Mouse (Mus musculus) thymus, postnatal 0 days (tissue): Measurements from ENCODE around the gene Cdh12. TPM values are rescaled to one million over a fixed set of nuclear protein-coding genes. Genes with fewer than 3 reads are reported as not detected.

ENCODE experiments used
- DNase-seq: peaks from one replicate; pipeline ENCODE4 v3.0.0-alpha.2; 2015; ENCODE audit warnings: low spot score
- polyA plus RNA-seq: library from polyadenylated mRNA; unstranded; fragments of >200 nt; fragmentation: Nextera tagmentation; extraction: Ambion mirVana; gene quantifications from 2 replicates; pipeline ENCODE4 v1.2.1, GENCODE M21; 2015

Gene Cdh12
- polyA plus RNA-seq, 1 experiment from 2014 or later = not detected

DNA sequence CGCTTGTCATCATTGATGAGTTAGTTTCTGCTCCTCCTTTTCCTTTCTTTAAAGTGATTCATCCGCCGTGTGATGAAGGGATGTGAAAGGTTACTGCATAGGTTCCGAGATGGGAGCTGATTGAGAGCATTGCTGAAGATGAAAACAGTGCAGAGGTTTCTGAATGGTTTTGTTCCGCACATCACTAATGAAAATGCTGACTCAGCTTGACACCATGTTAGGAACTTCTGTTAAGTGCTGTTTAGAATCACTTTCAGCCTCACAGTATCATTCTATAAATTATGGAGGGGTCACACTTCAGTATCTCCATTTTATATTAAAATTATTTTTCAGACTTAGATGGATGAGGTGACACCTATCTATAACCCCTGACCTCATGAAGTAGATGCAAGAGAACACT lies 247.2 kb downstream of the Cdh12 start:
- DNase-seq = no peak

DNA sequence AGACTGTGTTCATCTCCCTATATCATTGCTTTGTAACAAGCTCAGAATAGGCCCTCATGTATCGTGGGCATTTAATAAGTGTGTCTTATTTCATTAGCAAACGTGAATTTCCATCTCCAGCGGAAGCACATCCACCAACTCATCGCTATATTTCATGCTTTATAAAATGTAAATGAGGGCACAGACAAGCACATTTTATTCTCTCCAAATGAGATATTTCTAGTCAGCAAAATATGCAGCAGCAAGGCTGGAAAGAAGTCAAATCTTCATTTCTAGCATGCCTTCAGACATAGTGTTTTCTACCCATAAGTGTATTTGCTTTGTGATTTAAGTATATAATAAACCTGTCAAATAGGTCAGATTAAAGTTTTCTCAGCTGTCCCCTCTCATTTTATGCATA lies 262.8 kb downstream of the Cdh12 start:
- no peak for DNase-seq

DNA sequence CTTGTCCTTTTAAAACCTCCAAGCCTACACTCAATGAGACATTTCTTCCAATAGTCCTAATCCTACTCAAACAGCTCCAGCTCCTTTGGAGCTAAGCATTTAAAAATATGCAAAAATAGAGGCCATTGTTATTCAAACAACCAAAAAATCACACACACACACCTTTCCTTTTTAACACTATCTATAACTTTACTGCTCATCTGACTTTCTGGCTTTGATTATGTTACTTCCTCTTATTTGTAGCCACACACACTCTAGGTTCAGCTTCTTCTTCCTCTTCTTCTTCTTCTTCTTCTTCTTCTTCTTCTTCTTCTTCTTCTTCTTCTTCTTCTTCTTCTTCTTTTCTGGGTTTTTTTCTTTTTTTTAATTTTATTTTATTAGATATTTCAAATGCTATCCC lies 323.2 kb downstream of the Cdh12 start:
- no peak for DNase-seq

DNA sequence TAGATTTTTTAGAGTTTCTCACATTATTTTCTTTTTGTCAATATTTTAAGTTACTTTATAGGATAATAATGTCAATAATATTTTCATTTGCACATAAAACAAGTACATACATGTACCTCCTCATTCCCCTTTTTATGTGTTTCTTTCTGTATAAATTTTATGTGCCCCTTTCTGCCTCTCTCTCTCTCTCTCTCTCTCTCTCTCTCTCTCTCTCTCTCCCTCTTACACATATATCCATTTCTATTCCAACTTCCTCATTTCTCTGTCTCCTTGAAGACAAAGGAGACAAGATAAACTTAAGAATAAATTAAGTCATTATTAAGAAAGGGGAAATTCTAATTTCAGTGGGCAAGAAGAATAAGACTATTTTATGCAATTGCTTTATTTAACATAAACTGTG lies 324.4 kb downstream of the Cdh12 start:
- DNase-seq = no peak

DNA sequence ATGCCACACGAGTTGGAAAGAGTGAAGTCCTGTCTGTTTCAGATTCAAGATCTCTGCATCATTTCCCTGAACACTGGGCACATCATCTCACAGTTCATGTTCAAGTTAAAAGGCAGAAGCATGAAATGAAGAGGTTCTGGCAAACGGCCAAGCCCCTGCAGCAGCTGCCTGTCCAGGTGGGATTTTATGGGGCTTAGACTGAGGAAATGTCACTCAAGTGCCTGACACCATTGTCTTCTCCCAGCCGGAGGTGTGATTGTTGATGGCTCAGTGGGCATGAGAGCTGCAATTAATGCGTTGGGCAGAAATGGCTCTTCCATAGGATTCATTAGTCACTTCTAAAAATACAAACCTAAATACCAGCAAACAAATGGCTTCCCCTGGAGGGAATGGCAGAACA lies 347.9 kb downstream of the Cdh12 start:
- no peak for DNase-seq

DNA sequence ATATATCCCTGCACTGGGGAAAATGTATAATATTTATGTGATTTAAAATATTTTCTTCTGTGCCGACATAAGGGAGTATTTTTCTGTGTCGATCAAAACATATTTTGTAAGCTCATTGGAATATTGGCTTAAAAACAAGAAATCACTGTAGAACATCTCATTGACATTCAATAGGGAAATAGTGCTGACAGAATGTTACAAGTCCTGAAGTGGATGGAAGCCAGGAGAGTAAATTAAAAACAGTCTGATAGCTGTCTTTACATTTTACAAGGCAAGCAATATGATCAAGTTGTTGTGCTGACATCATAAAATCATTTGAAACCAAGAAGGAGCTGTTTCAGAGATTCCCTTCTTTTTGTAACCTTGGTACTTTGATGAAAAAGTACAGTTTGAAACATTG lies 349.5 kb downstream of the Cdh12 start:
- DNase-seq = no peak

DNA sequence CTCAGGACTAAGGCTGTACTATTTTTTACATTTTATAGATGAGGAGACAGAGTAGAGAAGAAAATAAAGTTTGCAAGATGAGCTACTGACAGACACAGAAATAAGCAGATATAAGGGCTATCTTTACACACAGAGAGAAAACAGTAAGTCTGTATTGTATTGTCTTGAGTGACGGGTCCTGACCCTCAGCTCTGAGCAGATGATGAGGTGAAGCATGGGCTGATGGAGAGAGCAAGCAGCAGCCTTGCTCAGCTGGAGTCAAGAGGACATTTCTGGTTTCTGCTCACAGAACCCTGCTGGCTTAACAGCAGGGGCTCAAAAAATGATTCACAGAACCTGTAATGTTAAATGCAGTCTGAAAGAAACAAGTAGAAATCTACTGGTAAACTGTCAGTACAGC lies 386.8 kb downstream of the Cdh12 start:
- DNase-seq = no peak

DNA sequence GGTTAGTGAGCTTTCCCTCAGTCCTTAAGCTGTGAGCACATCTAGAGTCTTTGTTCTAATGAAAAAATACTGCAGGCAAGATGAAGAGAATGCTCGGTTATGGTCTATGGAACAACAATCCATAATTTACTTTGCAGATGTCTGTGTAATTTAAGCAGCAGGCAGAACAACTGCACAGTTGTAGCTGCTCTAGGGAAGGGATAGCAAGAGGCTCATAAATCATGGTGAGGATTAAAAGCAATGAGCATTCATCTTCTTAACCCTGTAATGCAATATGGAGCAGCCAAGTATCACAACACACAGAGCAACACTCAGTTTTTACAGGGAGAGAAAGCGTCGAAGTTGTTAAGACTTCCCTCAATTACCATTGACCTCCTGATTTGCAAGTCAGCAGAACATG lies 387.9 kb downstream of the Cdh12 start:
- no peak for DNase-seq

DNA sequence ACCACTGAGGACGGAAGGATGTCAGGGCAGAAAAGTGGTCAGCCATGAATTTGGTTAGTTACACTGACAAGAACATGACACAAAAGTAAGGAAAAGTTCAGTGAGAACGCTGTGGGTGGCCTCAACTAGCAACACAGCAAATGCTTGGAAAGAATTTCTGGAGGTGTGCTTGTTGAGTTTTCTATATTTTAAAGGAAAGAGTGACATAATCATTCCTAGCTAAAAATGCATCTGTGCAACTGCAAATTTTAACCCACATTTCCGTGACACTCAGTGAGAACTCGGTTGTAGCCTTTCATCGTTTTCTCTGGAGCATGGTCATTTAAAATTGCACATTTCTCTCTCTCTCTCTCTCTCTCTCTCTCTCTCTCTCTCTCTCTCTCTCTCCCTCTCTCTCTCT lies 392.4 kb downstream of the Cdh12 start:
- DNase-seq = no peak

DNA sequence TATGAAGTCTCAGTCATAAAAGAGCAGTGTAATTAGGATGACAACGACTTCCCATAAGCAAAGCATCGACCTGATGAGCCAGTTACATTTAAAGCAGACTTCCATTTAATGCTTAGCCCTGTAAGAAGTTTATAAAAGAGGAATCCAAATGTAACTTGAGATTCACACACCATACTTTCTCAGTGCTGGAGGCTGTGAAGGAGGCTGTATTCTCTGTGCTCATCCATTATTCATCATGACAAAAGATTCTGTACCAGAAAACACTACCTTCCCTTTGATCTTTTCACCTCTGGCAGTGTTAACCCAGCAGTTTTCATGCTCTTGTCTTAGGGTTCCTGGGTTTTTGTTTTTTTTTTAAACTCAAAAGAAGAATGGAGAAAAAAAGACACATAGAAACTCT lies 414.0 kb downstream of the Cdh12 start:
- no peak for DNase-seq

DNA sequence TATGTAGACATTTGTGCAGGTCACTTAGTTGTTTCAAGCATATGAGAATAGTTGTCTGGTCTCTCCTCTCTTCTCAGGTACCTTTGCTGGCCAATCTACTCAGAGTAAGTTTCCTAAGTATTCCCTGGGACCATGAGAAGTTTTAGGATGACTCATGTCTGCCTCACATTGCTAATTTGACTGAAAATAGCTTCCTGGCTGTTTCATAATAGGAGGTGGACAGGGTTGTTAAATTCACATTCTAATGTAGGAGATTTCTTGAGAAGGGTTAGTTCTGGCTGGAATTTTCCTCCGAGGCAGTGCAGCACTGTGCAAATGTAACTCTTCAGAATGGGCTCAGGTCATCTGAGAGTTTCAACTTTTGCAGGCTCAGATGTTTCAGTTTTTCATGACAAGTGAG lies 423.5 kb downstream of the Cdh12 start:
- no peak for DNase-seq

DNA sequence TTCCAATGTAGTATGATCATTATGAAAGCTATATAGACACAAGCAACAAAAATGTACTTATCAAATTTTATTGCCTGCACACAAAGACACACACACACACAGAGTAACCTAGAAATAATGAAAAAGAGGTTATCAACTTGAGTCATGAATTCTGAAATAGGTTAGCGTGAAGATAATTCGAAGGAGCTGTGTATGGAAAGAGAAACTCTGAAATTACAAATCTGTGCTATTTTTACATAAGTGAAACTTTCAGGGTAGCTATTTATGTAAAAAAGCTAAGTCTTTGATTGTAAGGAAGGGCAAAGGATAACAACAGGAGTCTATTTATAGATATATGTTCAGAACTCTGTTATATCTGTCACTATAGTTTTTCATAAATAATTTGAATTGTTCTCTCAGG lies 427.9 kb downstream of the Cdh12 start:
- DNase-seq = no peak

DNA sequence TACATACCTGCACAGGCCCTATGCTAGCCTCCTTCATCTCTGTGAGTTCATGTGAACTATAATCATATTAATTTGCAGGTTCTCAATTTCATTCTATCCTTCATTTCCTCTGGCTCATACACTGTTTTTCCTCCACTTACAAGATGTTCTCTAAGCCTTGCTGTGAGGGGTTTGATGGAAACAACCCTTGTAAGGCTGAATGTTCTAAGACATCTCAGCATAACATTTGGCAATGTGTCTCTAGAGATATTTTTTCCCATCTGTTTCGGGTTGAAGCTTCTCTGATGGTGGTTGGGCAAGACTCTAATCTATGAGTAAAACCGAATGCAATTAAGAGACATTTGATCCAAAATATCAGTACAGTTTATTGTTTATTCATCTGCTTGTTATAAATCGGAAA lies 444.4 kb downstream of the Cdh12 start:
- no peak for DNase-seq

DNA sequence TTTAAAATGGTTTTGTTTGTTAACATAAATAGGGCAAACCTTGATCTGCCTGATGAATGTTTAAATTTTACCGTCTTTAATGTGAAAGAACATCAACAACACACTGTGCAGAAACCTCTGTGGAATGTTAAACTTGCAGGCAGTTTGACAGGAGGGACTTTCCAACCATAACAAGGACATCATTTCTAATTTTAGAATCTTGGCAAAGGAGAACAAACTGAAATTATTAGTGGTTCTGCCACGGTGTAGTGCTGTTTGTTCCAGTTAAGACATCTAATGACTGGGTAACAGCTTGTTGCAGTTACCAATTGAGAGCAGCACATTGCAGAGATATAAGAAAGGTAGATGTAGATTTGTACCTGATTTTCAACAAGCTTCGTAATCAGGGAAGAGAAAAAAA lies 453.5 kb downstream of the Cdh12 start:
- no peak for DNase-seq

DNA sequence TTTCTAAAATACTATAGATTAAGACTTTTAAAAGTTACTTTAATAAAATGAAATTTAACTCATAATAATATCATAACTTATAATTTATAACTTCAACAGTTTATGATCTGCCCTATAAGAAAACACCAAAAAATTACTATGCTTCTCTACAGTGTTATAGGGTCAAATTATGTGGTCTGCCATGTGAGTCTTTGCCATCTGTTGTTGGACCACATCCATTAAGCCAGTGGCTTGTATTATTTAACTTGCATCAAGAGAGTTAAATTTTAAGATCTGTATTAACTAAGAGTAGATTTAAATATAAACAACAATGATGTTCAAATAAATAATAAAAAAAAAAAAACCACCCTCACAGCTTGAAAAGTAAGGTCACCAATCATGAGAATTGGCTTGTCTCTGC lies 479.2 kb downstream of the Cdh12 start:
- no peak for DNase-seq

DNA sequence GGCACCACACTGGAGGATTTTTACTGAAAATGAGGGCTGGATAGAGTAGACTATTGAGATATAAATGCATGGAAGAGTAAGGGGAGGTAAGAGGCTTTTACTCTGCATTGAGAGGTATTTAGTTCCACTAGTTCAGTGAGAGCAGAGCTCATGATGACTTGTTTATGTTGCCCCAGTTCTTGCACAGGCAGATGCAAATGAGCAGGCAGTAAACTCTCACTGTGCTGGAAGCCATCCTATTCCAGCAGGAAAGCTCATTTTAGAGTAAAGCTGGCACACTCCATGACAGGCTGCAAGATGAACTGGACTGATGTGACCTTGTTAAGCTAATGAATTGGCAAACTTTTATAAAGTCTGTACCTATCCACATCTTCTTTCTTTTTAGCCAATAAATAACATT lies 494.9 kb downstream of the Cdh12 start:
- no peak for DNase-seq

DNA sequence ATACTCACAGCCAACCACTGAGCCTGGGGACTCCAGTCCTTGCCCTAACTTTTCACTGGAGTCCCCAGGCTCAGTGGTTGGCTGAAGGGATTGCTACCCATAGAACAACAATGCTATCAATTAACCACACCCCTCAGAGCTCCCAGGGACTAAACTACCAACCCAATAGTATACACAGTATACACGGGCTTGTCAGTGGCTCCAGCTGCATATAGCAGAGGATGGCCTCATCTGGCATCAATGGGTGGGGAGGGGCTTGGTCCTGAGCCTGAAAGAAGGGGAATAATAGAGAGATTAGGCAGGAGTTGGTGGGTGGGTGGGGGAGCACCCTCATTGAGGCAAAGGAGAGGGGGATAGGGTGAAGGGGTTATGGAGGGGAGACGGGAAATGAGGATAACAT lies 518.4 kb downstream of the Cdh12 start:
- DNase-seq = no peak

DNA sequence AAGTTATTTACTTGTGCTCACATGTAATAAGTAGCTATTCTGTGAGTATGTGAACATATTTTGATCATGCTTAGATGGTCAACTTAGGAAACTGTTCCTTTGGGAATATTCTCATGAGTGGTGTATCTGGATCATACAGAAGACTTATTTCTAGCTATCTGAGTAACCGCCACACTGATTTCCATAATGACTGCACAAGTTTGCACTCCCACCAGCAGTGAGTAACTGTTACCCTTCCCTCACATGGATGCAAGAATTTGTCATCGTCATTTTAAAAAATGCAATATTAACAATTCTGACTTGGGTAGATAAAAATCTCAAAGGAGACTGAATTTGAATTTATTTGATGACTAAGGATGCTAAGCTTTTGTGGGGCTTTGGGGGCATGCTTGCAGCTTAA lies 522.0 kb downstream of the Cdh12 start:
- DNase-seq = no peak

DNA sequence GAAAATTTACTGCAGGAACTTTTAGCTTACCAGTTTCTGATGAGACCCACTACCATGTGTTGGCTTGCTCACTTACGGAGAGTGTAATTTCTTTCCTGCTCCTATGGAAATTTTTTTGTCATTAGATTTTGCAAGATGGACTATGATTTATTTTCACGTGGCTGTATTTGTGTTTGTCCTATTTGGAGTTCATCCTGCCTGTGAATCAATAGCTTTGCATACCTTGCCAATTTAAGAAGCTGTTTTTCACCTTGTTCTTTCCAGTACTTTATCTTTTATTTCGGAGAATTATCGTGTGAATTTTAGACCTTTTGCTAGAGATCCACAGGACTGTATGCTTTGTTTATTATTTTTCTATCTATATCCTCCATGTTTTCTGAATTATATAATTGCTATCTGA lies 551.5 kb downstream of the Cdh12 start:
- no peak for DNase-seq

DNA sequence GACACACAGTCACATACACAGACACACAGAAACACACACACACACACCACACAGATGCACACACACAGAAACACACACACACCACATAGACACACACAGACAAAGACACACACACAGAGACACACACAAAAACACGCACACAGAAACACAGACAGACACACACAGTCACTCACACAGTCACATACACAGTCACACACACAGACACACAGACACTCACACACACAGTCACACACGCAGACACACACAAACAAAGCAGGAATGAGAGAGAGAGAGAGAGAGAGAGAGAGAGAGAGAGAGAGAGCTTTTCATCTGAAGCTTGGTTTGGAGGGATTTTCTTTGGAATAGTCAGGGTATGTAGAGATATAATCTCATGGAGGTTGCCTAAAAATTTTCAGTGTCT lies 558.9 kb downstream of the Cdh12 start:
- DNase-seq = no peak

DNA sequence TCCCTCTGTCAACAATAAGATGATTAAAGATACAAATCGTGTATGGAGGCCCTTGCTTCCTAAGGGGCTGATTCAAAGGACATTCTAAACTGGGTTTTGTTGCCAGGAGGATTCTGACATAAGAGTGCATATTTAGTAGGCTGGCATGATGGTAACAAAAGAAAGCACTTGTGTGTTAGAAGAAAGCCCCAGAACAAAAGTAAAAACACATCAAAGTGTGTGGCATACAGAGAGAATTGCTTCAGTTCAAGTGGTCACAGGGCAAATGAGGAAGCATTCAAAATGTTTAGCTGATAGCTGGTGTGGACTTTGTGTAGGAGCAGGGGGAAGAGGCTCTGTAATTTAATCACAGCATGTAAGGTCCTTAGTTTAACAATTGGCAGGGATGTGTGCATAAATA lies 559.4 kb downstream of the Cdh12 start:
- DNase-seq = no peak

DNA sequence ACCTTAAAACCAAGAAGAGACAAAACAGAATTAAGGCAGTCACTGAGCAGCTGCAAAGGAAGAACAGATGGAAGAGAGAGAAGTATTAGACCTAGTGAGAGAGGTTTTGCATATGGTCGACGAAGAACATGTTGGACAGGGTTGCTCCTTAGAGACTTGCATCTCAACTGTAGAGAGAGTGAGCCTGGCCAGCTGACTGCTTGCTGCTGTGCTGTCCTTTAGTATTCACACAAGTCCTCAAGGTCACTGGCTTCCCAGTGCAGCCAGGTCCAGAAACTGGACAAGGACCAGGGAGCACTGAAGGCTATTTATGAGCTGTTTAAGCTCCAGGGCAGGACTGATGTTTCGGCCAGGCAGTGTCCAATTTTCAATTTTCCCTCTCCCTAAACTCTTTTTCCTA lies 559.9 kb downstream of the Cdh12 start:
- DNase-seq = no peak

DNA sequence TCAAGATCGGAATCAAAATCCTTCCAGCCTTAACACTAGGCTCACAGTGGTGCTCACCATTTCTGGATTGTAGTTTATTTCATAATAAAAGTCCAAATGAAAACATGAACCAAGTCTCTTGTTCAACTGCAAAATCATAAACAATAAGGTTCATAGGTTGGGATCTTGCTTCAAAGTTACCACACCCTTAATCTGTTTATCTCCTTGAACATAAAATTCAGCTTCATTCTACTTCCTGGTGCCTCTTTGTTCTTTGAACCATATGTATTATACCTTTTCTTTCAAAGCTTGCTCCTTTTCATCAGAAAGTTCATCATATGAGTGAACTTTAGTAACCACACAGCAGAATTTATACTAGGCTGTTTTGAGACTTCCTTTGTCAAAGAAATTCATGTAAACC lies 614.6 kb downstream of the Cdh12 start:
- no peak for DNase-seq

DNA sequence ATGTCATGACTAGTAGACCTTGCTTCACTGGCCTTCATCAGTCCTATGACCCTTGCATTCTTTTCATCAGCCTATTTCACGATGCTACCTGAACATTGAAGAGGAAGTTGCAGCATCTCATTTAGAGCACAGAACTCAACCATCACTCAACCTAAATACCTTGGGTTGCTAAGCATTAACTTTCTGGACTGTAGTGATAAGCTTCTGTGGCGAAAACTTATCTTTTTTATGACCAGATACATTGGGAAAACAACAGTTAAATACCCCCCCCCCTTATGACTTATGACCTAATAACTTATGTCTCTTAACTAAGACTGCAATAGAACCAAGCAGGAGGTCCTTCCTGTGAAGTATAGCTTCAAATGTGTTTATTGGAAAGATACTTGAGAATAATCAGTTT lies 620.2 kb downstream of the Cdh12 start:
- no peak for DNase-seq

DNA sequence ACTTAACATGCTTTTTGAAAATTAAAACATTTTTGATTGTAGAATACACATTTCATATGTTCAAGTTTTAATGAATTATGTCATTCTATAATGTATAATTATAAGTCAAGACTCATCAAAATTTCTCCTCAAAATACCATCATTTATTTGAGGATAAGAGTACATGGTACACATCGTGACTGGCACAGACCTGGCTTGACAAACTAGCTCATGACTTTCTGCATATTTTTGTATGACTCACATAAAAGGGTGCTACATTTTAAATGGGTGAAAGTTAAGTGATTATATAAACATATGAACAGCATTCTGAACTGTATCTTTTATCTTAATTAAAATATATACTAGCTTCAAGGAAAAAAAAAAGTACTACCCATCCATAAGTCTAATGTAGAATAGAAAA lies 643.8 kb downstream of the Cdh12 start:
- no peak for DNase-seq
